Mouse (Mus musculus) midbrain, embryonic 13.5 days (tissue): Measurements from ENCODE around the gene P3h4. TPM values are rescaled to one million over a fixed set of nuclear protein-coding genes. Genes with fewer than 3 reads are reported as not detected.

ENCODE experiments used
- ATAC-seq: fragments of 200-750 bp; cut with Nextera tagmentation; 2 replicates; pipeline ENCODE4 v1.8.0; 2017; ENCODE audit warnings: mild to moderate bottlenecking, moderate TSS enrichment, moderate library complexity
- H3K27ac ChIP-seq: fragments of 300-500 bp; sonication (generic); 2 replicates; pipeline ENCODE4 v1.5.1; 2015; ENCODE audit warnings: inconsistent platforms, mild to moderate bottlenecking, moderate library complexity
- H3K27me3 ChIP-seq: fragments of 300-500 bp; sonication (generic); 2 replicates; pipeline ENCODE4 v1.6.1; 2015; ENCODE audit warnings: mild to moderate bottlenecking, inconsistent platforms
- H3K36me3 ChIP-seq: fragments of 300-500 bp; sonication (generic); 2 replicates; pipeline ENCODE4 v1.6.1; 2015; ENCODE audit warnings: mild to moderate bottlenecking, inconsistent platforms
- H3K4me1 ChIP-seq: fragments of 300-500 bp; sonication (generic); replicated peaks from 2 replicates; pipeline ENCODE4 v1.6.1; 2015; ENCODE audit warnings: inconsistent platforms
- H3K4me2 ChIP-seq: fragments of 300-500 bp; sonication (generic); replicated peaks from 2 replicates; pipeline ENCODE4 v1.6.1; 2015; ENCODE audit warnings: moderate library complexity, mild to moderate bottlenecking, inconsistent platforms
- H3K4me3 ChIP-seq: fragments of 300-500 bp; sonication (generic); replicated peaks from 2 replicates; pipeline ENCODE4 v1.5.1; 2015; ENCODE audit warnings: mild to moderate bottlenecking, inconsistent platforms
- H3K9ac ChIP-seq: fragments of 300-500 bp; sonication (generic); replicated peaks from 2 replicates; pipeline ENCODE4 v1.6.1; 2015; ENCODE audit warnings: mild to moderate bottlenecking, inconsistent platforms
- H3K9me3 ChIP-seq: fragments of 300-500 bp; sonication (generic); 2 replicates; pipeline ENCODE4 v1.6.1; 2016; ENCODE audit warnings: mild to moderate bottlenecking, inconsistent platforms
- WGBS: fragments of 180-500 bp; shearing (Covaris S2); methylation state at CpG from one replicate; pipeline ENCODE4 v1.1.7; 2015; 5-methylcytosine and 5-hydroxymethylcytosine counted together
- polyA plus RNA-seq: library from polyadenylated mRNA; unstranded; fragments of >200 nt; fragmentation: Nextera tagmentation; extraction: Ambion mirVana; gene quantifications from 2 replicates; pipeline ENCODE4 v1.2.1, GENCODE M21; 2015

P3h4 gene
- polyA plus RNA-seq, 1 experiment from 2014 or later = 16.8 TPM

GRCm38 (mm10) chr11:100406995-100407705 lies 7.5 kb downstream of the P3h4 start:
- 88% methylated on average over 5 of the region's 5 CpGs for WGBS
- Histone ChIP-seq H3K4me3 (no peak overlapping the region), H3K9me3 (no peaks in the 10 kb centered on the region), H3K4me1 (peaks cover 10% of the 10 kb centered on the region), H3K27me3 (no peaks in the 10 kb centered on the region), H3K9ac (no peak overlapping the region), H3K36me3 (0 out of 2 replicates have a peak, but pooled peaks cover 7% of the 10 kb centered on the region), H3K4me2 (no peak overlapping the region), H3K27ac (no peak overlapping the region)
- no peak for ATAC-seq

- WGBS = 80% methylated on average over 8 of the region's 8 CpGs
- Histone ChIP-seq H3K27me3 (no peaks in the 10 kb centered on the region), H3K4me3 (no peak overlapping the region), H3K9me3 (no peaks in the 10 kb centered on the region), H3K27ac (no peak overlapping the region), H3K36me3 (0 out of 2 replicates have a peak, but pooled peaks cover 7% of the 10 kb centered on the region), H3K4me1 (peaks cover 7% of the 10 kb centered on the region), H3K9ac (no peak overlapping the region), H3K4me2 (no peak overlapping the region)
- no peak for ATAC-seq
Observed at GRCm38 (mm10) chr11:100406273-100406672, 8.4 kb downstream of the P3h4 start.

GRCm38 (mm10) chr11:100404456-100405074 lies 10.1 kb downstream of the P3h4 start:
- Histone ChIP-seq H3K36me3 (0 out of 2 replicates have a peak, but pooled peaks cover 7% of the 10 kb centered on the region), H3K9ac (no peak overlapping the region), H3K4me2 (no peak overlapping the region), H3K4me1 (peaks cover 7% of the 10 kb centered on the region), H3K4me3 (no peak overlapping the region), H3K27me3 (no peaks in the 10 kb centered on the region), H3K9me3 (no peaks in the 10 kb centered on the region), H3K27ac (no peak overlapping the region)
- ATAC-seq = no peak
- WGBS = 88% methylated on average over 3 of the region's 3 CpGs

- H3K9me3 ChIP-seq = no peaks in the 10 kb centered on the region
- H3K27me3 ChIP-seq = no peaks in the 10 kb centered on the region
- no peaks in the 10 kb centered on the region for H3K36me3 ChIP-seq
- peaks cover 7% of the 10 kb centered on the region for H3K4me1 ChIP-seq
- H3K4me2 ChIP-seq = no peak overlapping the region
- H3K4me3 ChIP-seq = no peak overlapping the region
- no peak overlapping the region for H3K27ac ChIP-seq
- 69% methylated on average over 10 of the region's 10 CpGs for WGBS
- no peak overlapping the region for H3K9ac ChIP-seq
- no peak for ATAC-seq
Observed at GRCm38 (mm10) chr11:100403445-100404134, 11.0 kb downstream of the P3h4 start.

GRCm38 (mm10) chr11:100402682-100403081 lies 12.0 kb downstream of the P3h4 start:
- WGBS = 82% methylated on average over 2 of the region's 2 CpGs
- no peaks in the 10 kb centered on the region for H3K36me3 ChIP-seq
- H3K27ac ChIP-seq = no peak overlapping the region
- no peak overlapping the region for H3K4me3 ChIP-seq
- ATAC-seq = no peak
- H3K9ac ChIP-seq = no peak overlapping the region
- H3K4me2 ChIP-seq = no peak overlapping the region
- H3K27me3 ChIP-seq = no peaks in the 10 kb centered on the region
- H3K4me1 ChIP-seq = peaks cover 7% of the 10 kb centered on the region
- H3K9me3 ChIP-seq = no peaks in the 10 kb centered on the region

- Histone ChIP-seq H3K9me3 (no peaks in the 10 kb centered on the region), H3K4me3 (no peak overlapping the region), H3K27me3 (no peaks in the 10 kb centered on the region), H3K4me1 (peaks cover 7% of the 10 kb centered on the region), H3K36me3 (no peaks in the 10 kb centered on the region), H3K9ac (no peak overlapping the region), H3K4me2 (no peak overlapping the region), H3K27ac (no peak overlapping the region)
- 50% methylated on average over 6 of the region's 6 CpGs for WGBS
- ATAC-seq = no peak
Observed at GRCm38 (mm10) chr11:100402240-100402639, 12.4 kb downstream of the P3h4 start.

- no peaks in the 10 kb centered on the region for H3K36me3 ChIP-seq
- H3K9me3 ChIP-seq = no peaks in the 10 kb centered on the region
- 83% methylated on average over 6 of the region's 6 CpGs for WGBS
- peaks cover 21% of the 10 kb centered on the region for H3K4me1 ChIP-seq
- no peak for ATAC-seq
- H3K4me2 ChIP-seq = no peak overlapping the region
- H3K9ac ChIP-seq = no peak overlapping the region
- peaks cover 12% of the 10 kb centered on the region for H3K27me3 ChIP-seq
- H3K27ac ChIP-seq = no peak overlapping the region
- no peak overlapping the region for H3K4me3 ChIP-seq
Observed at GRCm38 (mm10) chr11:100400842-100401241, 13.8 kb downstream of the P3h4 start.

- Histone ChIP-seq H3K27ac (no peak overlapping the region), H3K27me3 (peaks cover 21% of the 10 kb centered on the region), H3K4me1 (peaks cover 30% of the 10 kb centered on the region), H3K36me3 (no peaks in the 10 kb centered on the region), H3K4me3 (no peak overlapping the region), H3K9ac (no peak overlapping the region), H3K4me2 (no peak overlapping the region), H3K9me3 (no peaks in the 10 kb centered on the region)
- 77% methylated on average over 12 of the region's 12 CpGs for WGBS
- ATAC-seq = no peak
Observed at GRCm38 (mm10) chr11:100399727-100400538, 14.7 kb downstream of the P3h4 start.

- Histone ChIP-seq H3K36me3 (no peaks in the 10 kb centered on the region), H3K4me1 (peaks cover 30% of the 10 kb centered on the region), H3K4me2 (no peak overlapping the region), H3K27me3 (peaks cover 21% of the 10 kb centered on the region), H3K9ac (no peak overlapping the region), H3K27ac (no peak overlapping the region), H3K4me3 (no peak overlapping the region), H3K9me3 (no peaks in the 10 kb centered on the region)
- WGBS = 82% methylated on average over 9 of the region's 9 CpGs
- no peak for ATAC-seq
Observed at GRCm38 (mm10) chr11:100399320-100399719, 15.3 kb downstream of the P3h4 start.

- no peak overlapping the region for H3K4me2 ChIP-seq
Observed at GRCm38 (mm10) chr11:100398517-100398916, 16.1 kb downstream of the P3h4 start.

GRCm38 (mm10) chr11:100397600-100398389 lies 16.8 kb downstream of the P3h4 start, which contains the start of gene Jup:
Gene Jup, minus strand, starts transcription at chr11:100397763.
- ATAC-seq = peak; percentile 99
- no peaks in the 10 kb centered on the region for H3K36me3 ChIP-seq
- H3K4me2 ChIP-seq = peak within 1 kb of the TSS; percentile 65
- H3K27me3 ChIP-seq = peaks cover 21% of the 10 kb centered on the region
- H3K4me3 ChIP-seq = peak within 1 kb of the TSS; percentile 77
- under 1% methylated on average over 37 of the region's 37 CpGs for WGBS
- no peaks in the 10 kb centered on the region for H3K9me3 ChIP-seq
- peaks cover 26% of the 10 kb centered on the region for H3K4me1 ChIP-seq
- H3K27ac ChIP-seq = peak within 1 kb of the TSS; percentile 75
- peak within 1 kb of the TSS; percentile 79 for H3K9ac ChIP-seq

More at GRCm38 (mm10) chr11:100398517-100398916, 16.1 kb downstream of the P3h4 start:
- peaks cover 27% of the 10 kb centered on the region for H3K4me1 ChIP-seq
- no peak for ATAC-seq
- WGBS = 94% methylated on average over 7 of the region's 7 CpGs
- H3K9me3 ChIP-seq = no peaks in the 10 kb centered on the region
- no peak overlapping the region for H3K4me3 ChIP-seq
- no peaks in the 10 kb centered on the region for H3K36me3 ChIP-seq
- H3K27ac ChIP-seq = no peak overlapping the region
- H3K27me3 ChIP-seq = peaks cover 21% of the 10 kb centered on the region
- H3K9ac ChIP-seq = no peak overlapping the region
